Mouse (Mus musculus) cerebral cortex, adult 2 months (tissue): ENCODE measurements around the gene 1700001O22Rik.

ENCODE experiments used
- WGBS: fragments of 180-500 bp; shearing (Covaris S2); methylation state at CpG from one replicate; pipeline ENCODE4 v1.1.7; 2018; 5-methylcytosine and 5-hydroxymethylcytosine counted together

Gene 1700001O22Rik

GRCm38 (mm10) chr2:30816383-30816782 lies 12.9 kb upstream of the 1700001O22Rik start:
- WGBS: 91% methylated on average over 1 of the region's 1 CpGs

- 84% methylated on average over 7 of the region's 7 CpGs for WGBS
These were observed 7.1 kb upstream of the 1700001O22Rik start for GRCm38 (mm10) chr2:30810573-30810972.

- 63% methylated on average over 5 of the region's 5 CpGs for WGBS
These were observed 6.0 kb upstream of the 1700001O22Rik start for GRCm38 (mm10) chr2:30809503-30809902.

GRCm38 (mm10) chr2:30808296-30808655 lies 4.8 kb upstream of the 1700001O22Rik start:
- 4% methylated on average over 10 of the region's 10 CpGs for WGBS

- WGBS: under 1% methylated on average over 42 of the region's 44 CpGs
These were observed 4.3 kb upstream of the 1700001O22Rik start, which contains the start of gene Ntmt1 for GRCm38 (mm10) chr2:30807648-30808295. Gene Ntmt1, plus strand, starts transcription at chr2:30807826.

- 6% methylated on average over 28 of the region's 28 CpGs for WGBS
These were observed 3.7 kb upstream of the 1700001O22Rik start for GRCm38 (mm10) chr2:30807147-30807647.

- WGBS: 97% methylated on average over 2 of the region's 2 CpGs
These were observed 2.5 kb upstream of the 1700001O22Rik start for GRCm38 (mm10) chr2:30805983-30806382.

- WGBS: 2% methylated on average over 76 of the region's 77 CpGs
These were observed 2.2 kb downstream of the 1700001O22Rik start for GRCm38 (mm10) chr2:30801067-30801852.

- WGBS: 55% methylated on average over 7 of the region's 7 CpGs
These were observed 2.8 kb downstream of the 1700001O22Rik start for GRCm38 (mm10) chr2:30800671-30801066.

- 55% methylated on average over 3 of the region's 3 CpGs for WGBS
These were observed 4.0 kb downstream of the 1700001O22Rik start for GRCm38 (mm10) chr2:30799456-30799855.

GRCm38 (mm10) chr2:30796382-30796781 lies 7.1 kb downstream of the 1700001O22Rik start:
- WGBS: 7% methylated on average over 11 of the region's 11 CpGs

- 66% methylated on average over 5 of the region's 5 CpGs for WGBS
These were observed 7.6 kb downstream of the 1700001O22Rik start for GRCm38 (mm10) chr2:30795889-30796275.

GRCm38 (mm10) chr2:30795271-30795888 lies 8.1 kb downstream of the 1700001O22Rik start:
- WGBS: 83% methylated on average over 7 of the region's 7 CpGs

- WGBS: 4% methylated on average over 48 of the region's 48 CpGs
These were observed 9.0 kb downstream of the 1700001O22Rik start for GRCm38 (mm10) chr2:30794179-30795108.

- WGBS: 91% methylated on average over 7 of the region's 7 CpGs
These were observed 11.4 kb downstream of the 1700001O22Rik start for GRCm38 (mm10) chr2:30792061-30792460.

- 86% methylated on average over 4 of the region's 4 CpGs for WGBS
These were observed 16.0 kb downstream of the 1700001O22Rik start for GRCm38 (mm10) chr2:30787466-30787865.

GRCm38 (mm10) chr2:30784078-30784994 lies 19.1 kb downstream of the 1700001O22Rik start:
- 36% methylated on average over 40 of the region's 40 CpGs for WGBS

GRCm38 (mm10) chr2:30783346-30783745 lies 20.1 kb downstream of the 1700001O22Rik start:
- WGBS: 2% methylated on average over 13 of the region's 13 CpGs

GRCm38 (mm10) chr2:30782312-30783290 lies 20.9 kb downstream of the 1700001O22Rik start:
- 65% methylated on average over 8 of the region's 8 CpGs for WGBS
